Mouse (Mus musculus) MEL (cell line): ENCODE measurements at regions not wholly inside any gene's neighbourhood (a gene's known extent, or its start where the extent isn't known, plus 50 kb on each side); places are given as distances from the start of the nearest gene placed in this dataset.

Experiments
- CHD1 ChIP-seq: IDR thresholded peaks from 2 replicates; pipeline ENCODE4 v1.6.1; 2012; ENCODE audit warnings: low read depth, mild to moderate bottlenecking, inconsistent platforms, low read length, improper control_type of control experiment
- CTCF ChIP-seq, 3 experiments: IDR thresholded peaks in 2 of 3; conservative IDR thresholded peaks in 1 of 3; 2 replicates each; pipeline ENCODE4 v1.5.1; 2011 to 2012; ENCODE audit warnings: low read length in 3 of 3, low read depth in 2 of 3, mild to moderate bottlenecking in 2 of 3, improper control_type of control experiment in 1 of 3, inconsistent platforms in 1 of 3, mixed read lengths in 1 of 3, moderate library complexity in 1 of 3; ENCODE audit not compliant: control insufficient read depth in 1 of 3, insufficient read depth in 1 of 3, poor library complexity in 1 of 3, severe bottlenecking in 1 of 3
- JUND ChIP-seq: IDR thresholded peaks from 2 replicates; pipeline ENCODE4 v1.6.1; 2011; ENCODE audit warnings: low read depth, mild to moderate bottlenecking, improper control_type of control experiment, low read length
- MAFK ChIP-seq: IDR thresholded peaks from 2 replicates; pipeline ENCODE4 v1.6.1; 2011; ENCODE audit warnings: low read depth, mild to moderate bottlenecking, low read length, improper control_type of control experiment, borderline replicate concordance
- MAX ChIP-seq: IDR thresholded peaks from 2 replicates; pipeline ENCODE4 v1.6.1; 2011; ENCODE audit warnings: low read length, improper control_type of control experiment
- MAZ ChIP-seq: IDR thresholded peaks from 2 replicates; pipeline ENCODE4 v1.6.1; 2012; ENCODE audit warnings: low read depth, mild to moderate bottlenecking, inconsistent platforms, low read length, improper control_type of control experiment
- NELFE ChIP-seq: IDR thresholded peaks from 2 replicates; pipeline ENCODE4 v1.6.1; 2011; ENCODE audit warnings: low read depth, low read length, improper control_type of control experiment
- POLR2A ChIP-seq, 2 experiments: IDR thresholded peaks; 2 replicates each; pipeline ENCODE4 v1.6.1; 2011 to 2012; ENCODE audit warnings: low read length in 2 of 2, mild to moderate bottlenecking in 2 of 2, control low read depth in 1 of 2, improper control_type of control experiment in 1 of 2, low read depth in 1 of 2, moderate library complexity in 1 of 2; ENCODE audit not compliant: control insufficient read depth in 1 of 2, insufficient read depth in 1 of 2, poor library complexity in 1 of 2
- SIN3A ChIP-seq: IDR thresholded peaks from 2 replicates; pipeline ENCODE4 v1.6.1; 2012; ENCODE audit warnings: low read length, improper control_type of control experiment, inconsistent platforms
- SMC3 ChIP-seq: IDR thresholded peaks from 2 replicates; pipeline ENCODE4 v1.6.1; 2011; ENCODE audit warnings: low read depth, low read length, improper control_type of control experiment
- USF2 ChIP-seq, 2 experiments: IDR thresholded peaks; 2 replicates each; pipeline ENCODE4 v1.6.1; 2011 to 2012; ENCODE audit warnings: improper control_type of control experiment in 2 of 2, low read length in 2 of 2, borderline replicate concordance in 1 of 2, inconsistent platforms in 1 of 2, low read depth in 1 of 2, mild to moderate bottlenecking in 1 of 2; ENCODE audit not compliant: insufficient read depth in 1 of 2

- no peak for TF ChIP-seq CTCF (IDR thresholded peaks at IDR 0.05 in 2 of 3, conservative IDR thresholded peaks at IDR 0.05 in 1 of 3; ENCODE audit: control insufficient read depth in 1 of 3, insufficient read depth in 1 of 3, low read depth in 2 of 3, low read length in 3 of 3, poor library complexity in 1 of 3, severe bottlenecking in 1 of 3)
- TF ChIP-seq MAZ, result no peak
- TF ChIP-seq POLR2A (IDR thresholded peaks at IDR 0.05; ENCODE audit: control insufficient read depth in 1 of 2, insufficient read depth in 1 of 2, low read depth in 1 of 2, low read length in 2 of 2, poor library complexity in 1 of 2), result no peak
- no peak for TF ChIP-seq MAFK
- TF ChIP-seq SIN3A, result no peak
- TF ChIP-seq JUND, result no peak
- TF ChIP-seq USF2 (IDR thresholded peaks at IDR 0.05; ENCODE audit: borderline replicate concordance in 1 of 2, insufficient read depth in 1 of 2, low read depth in 1 of 2, low read length in 2 of 2), result no peak
- TF ChIP-seq SMC3, result no peak
- TF ChIP-seq CHD1, result no peak
- TF ChIP-seq NELFE, result no peak
- no peak for TF ChIP-seq MAX
Measured at GRCm38 (mm10) chr13:70283231-70283630, 354.2 kb downstream of the Ice1 start.
